23 mouse cellular contexts compared by ENCODE assay signal in the genomic region with DNA sequence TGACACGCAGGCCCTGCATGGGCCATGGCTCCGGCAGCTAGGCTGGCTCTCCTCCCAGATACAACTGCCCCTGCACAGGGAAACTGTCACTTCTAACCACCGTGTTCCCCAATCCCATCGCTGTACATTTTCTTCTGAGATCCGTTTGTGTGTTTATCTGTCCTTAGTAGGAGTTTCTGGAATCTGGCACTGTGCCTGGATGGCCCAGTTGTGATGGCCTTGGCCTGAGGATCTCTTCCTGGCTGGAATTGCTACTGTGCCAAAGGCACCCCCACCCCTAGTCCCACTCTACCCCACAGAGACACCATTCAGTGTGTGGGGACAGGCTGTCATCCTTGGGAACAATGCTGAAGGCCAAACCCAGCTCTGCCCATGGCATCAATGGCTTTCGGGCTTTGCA. TPM values are rescaled to one million over a fixed set of nuclear protein-coding genes. Genes with fewer than 3 reads are reported as not detected.
DNase-seq lines count a peak whose midpoint lies in the region; ATAC-seq and TF ChIP-seq lines count a peak whose summit lies in the region.
"Had no signal": no experiment of that assay in that cellular context is flagged by ENCODE, and none has a peak within 500 bp of the region (broad histone marks: within the 10 kb centered on the region; RNA-seq: fewer than 3 reads in every experiment).

No protein-coding gene starts in this region.

- no peak overlapping the region for H3K4me2 ChIP-seq in hindbrain, postnatal 0 days (ENCODE audit: low read depth, low read length)
- no peak overlapping the region for H3K4me2 ChIP-seq in hindbrain, embryonic 14.5 days (replicated peaks)
- H3K4me2 ChIP-seq: forebrain, embryonic 13.5 days; heart, embryonic 11.5 days; midbrain, embryonic 15.5 days had no signal

- peak; percentile 34 for DNase-seq in hindbrain, postnatal 0 days (ENCODE audit: low spot score)
- DNase-seq in hindbrain, embryonic 14.5 days (ENCODE audit: low spot score) = no peak
- peak; percentile 55 for DNase-seq in lung, postnatal 10 days
- no peak for DNase-seq in lung, postnatal 14 days
- DNase-seq in adrenal gland, postnatal 25 days = peak; percentile 47
- peak; percentile 81 for DNase-seq in testis, postnatal 14 days (ENCODE audit: low spot score)
- DNase-seq: B cell, adult 2 months; cerebellum, adult 18-20 months; cerebellum, postnatal 36 days; gastrocnemius, postnatal 36 days; heart, postnatal 14 days; kidney, adult 8-10 months; kidney, postnatal 25 days; layer of hippocampus, adult 9-11 months; thymus, postnatal 4 days had no signal

- no peaks in the 10 kb centered on the region for H3K4me1 ChIP-seq in hindbrain, postnatal 0 days (ENCODE audit: insufficient read depth, low read length)
- no peaks in the 10 kb centered on the region for H3K4me1 ChIP-seq in hindbrain, embryonic 14.5 days (replicated peaks; ENCODE audit: control insufficient read depth, insufficient read depth, low read length)
- H3K4me1 ChIP-seq: forebrain, embryonic 13.5 days; midbrain, embryonic 15.5 days had no signal

- H3K36me3 ChIP-seq in hindbrain, postnatal 0 days (ENCODE audit: insufficient read depth, low read length) = no peaks in the 10 kb centered on the region
- no peaks in the 10 kb centered on the region; the same call in 1 of the 2 replicates for H3K36me3 ChIP-seq in hindbrain, embryonic 14.5 days (replicated peaks; ENCODE audit: control insufficient read depth, insufficient read depth)
- H3K36me3 ChIP-seq: midbrain, embryonic 15.5 days had no signal

- no peaks in the 10 kb centered on the region for H3K9me3 ChIP-seq in hindbrain, postnatal 0 days (ENCODE audit: low read length)
- H3K9me3 ChIP-seq in hindbrain, embryonic 14.5 days (ENCODE audit: control insufficient read depth, low read length) = no peaks in the 10 kb centered on the region
- H3K9me3 ChIP-seq: forebrain, embryonic 13.5 days; midbrain, embryonic 15.5 days had no signal

- H3K27ac ChIP-seq in hindbrain, postnatal 0 days = no peak overlapping the region
- no peak overlapping the region for H3K27ac ChIP-seq in hindbrain, embryonic 14.5 days
- H3K27ac ChIP-seq: forebrain, embryonic 13.5 days; midbrain, embryonic 15.5 days had no signal

- WGBS in hindbrain, postnatal 0 days = 53% methylated on average over 6 of the region's 6 CpGs
- 74% methylated on average over 6 of the region's 6 CpGs for WGBS in hindbrain, embryonic 14.5 days

- no peak overlapping the region for H3K9ac ChIP-seq in hindbrain, postnatal 0 days (replicated peaks; ENCODE audit: low read length)
- H3K9ac ChIP-seq in hindbrain, embryonic 14.5 days = no peak overlapping the region
- H3K9ac ChIP-seq: forebrain, embryonic 13.5 days; midbrain, embryonic 15.5 days had no signal

- no peak for TF ChIP-seq CTCF in hindbrain, postnatal 0 days (IDR thresholded peaks at IDR 0.05; ENCODE audit: low read depth)

- no peak for ATAC-seq in hindbrain, postnatal 0 days
- no peak for ATAC-seq in hindbrain, embryonic 14.5 days (ENCODE audit: low FRiP score)
- no peak for ATAC-seq in inflammation-experienced regulatory T-cells, adult 6 months
- ATAC-seq: forebrain, embryonic 13.5 days; hindbrain, embryonic 16.5 days; midbrain, embryonic 15.5 days had no signal

- H3K27me3 ChIP-seq in hindbrain, postnatal 0 days (ENCODE audit: insufficient read depth, low read length) = no peaks in the 10 kb centered on the region; the same call in 1 of the 2 replicates
- H3K27me3 ChIP-seq in hindbrain, embryonic 14.5 days (ENCODE audit: control insufficient read depth, insufficient read depth, low read length) = peaks cover 9% of the 10 kb centered on the region; the same call in 1 of the 2 replicates

- H3K4me3 ChIP-seq in hindbrain, postnatal 0 days (ENCODE audit: low read length) = no peak overlapping the region
- H3K4me3 ChIP-seq in hindbrain, embryonic 14.5 days (replicated peaks; ENCODE audit: low read length) = no peak overlapping the region
- H3K4me3 ChIP-seq: forebrain, embryonic 13.5 days; midbrain, embryonic 15.5 days had no signal

RNA-seq across cellular contexts. Expression of a gene that starts 3.8 kb away (rescaled TPM):
- total RNA-seq in hindbrain, postnatal 0 days (2014; rRNA removed) = 0.04 and 0.31 TPM in 2 replicates
- 0.06 and 0.08 TPM in 2 replicates for polyA plus RNA-seq in hindbrain, postnatal 0 days (2015; fragmentation: Nextera tagmentation; extraction: Ambion mirVana)
- polyA plus RNA-seq in hindbrain, embryonic 14.5 days (2014; fragmentation: Nextera tagmentation; extraction: Ambion mirVana) = 0.08 TPM in 1 of 2 replicates, not detected in the other
- total RNA-seq in adrenal gland, postnatal 25 days (2021) = not detected in 2 replicates
- polyA plus RNA-seq in inflammation-experienced regulatory T-cells, adult 6 months (2017; shearing (Covaris generic)) = under 1 TPM in 1 of 3 experiments, not detected in 2; 0.12 TPM

RNA-seq across cellular contexts. Expression of a gene that starts 10.2 kb away (rescaled TPM):
- not detected in 2 replicates for total RNA-seq in hindbrain, postnatal 0 days (2014; rRNA removed)
- not detected in 2 replicates for polyA plus RNA-seq in hindbrain, postnatal 0 days (2015; fragmentation: Nextera tagmentation; extraction: Ambion mirVana)
- 0.29 and 0.31 TPM in 2 replicates for polyA plus RNA-seq in hindbrain, embryonic 14.5 days (2014; fragmentation: Nextera tagmentation; extraction: Ambion mirVana)
- not detected in 2 replicates for total RNA-seq in adrenal gland, postnatal 25 days (2021)
- not detected for polyA plus RNA-seq in inflammation-experienced regulatory T-cells, adult 6 months (2017; shearing (Covaris generic))
- total RNA-seq: gastrocnemius, postnatal 36 days; heart, postnatal 14 days; left cerebral cortex, adult 8-10 months had no signal
- polyA plus RNA-seq: forebrain, embryonic 13.5 days; heart, embryonic 11.5 days; hindbrain, embryonic 16.5 days; limb, embryonic 11.5 days; midbrain, embryonic 15.5 days; stomach, embryonic 14.5 days had no signal

RNA-seq across cellular contexts. Expression of a gene that starts 10.7 kb away (rescaled TPM):
- total RNA-seq in hindbrain, postnatal 0 days (2014; rRNA removed) = 23.6 and 26.1 TPM in 2 replicates
- 59.0 and 60.6 TPM in 2 replicates for polyA plus RNA-seq in hindbrain, postnatal 0 days (2015; fragmentation: Nextera tagmentation; extraction: Ambion mirVana)
- polyA plus RNA-seq in hindbrain, embryonic 14.5 days (2014; fragmentation: Nextera tagmentation; extraction: Ambion mirVana) = 63.6 and 67.5 TPM in 2 replicates
- total RNA-seq in adrenal gland, postnatal 25 days (2021) = 21.3 and 23.1 TPM in 2 replicates
- polyA plus RNA-seq in inflammation-experienced regulatory T-cells, adult 6 months (2017; shearing (Covaris generic)) = 10 to 100 TPM; 48.7 to 56.0 (median 50.0) TPM

RNA-seq across cellular contexts. Expression of a gene that starts 24.7 kb away (rescaled TPM):
- total RNA-seq in hindbrain, postnatal 0 days (2014; rRNA removed) = 12.9 and 13.1 TPM in 2 replicates
- 6.5 and 7.0 TPM in 2 replicates for polyA plus RNA-seq in hindbrain, postnatal 0 days (2015; fragmentation: Nextera tagmentation; extraction: Ambion mirVana)
- polyA plus RNA-seq in hindbrain, embryonic 14.5 days (2014; fragmentation: Nextera tagmentation; extraction: Ambion mirVana) = 7.1 and 7.8 TPM in 2 replicates
- 29.6 and 30.6 TPM in 2 replicates for total RNA-seq in adrenal gland, postnatal 25 days (2021)
- 10 to 100 TPM; 10.7 to 12.5 (median 11.0) TPM for polyA plus RNA-seq in inflammation-experienced regulatory T-cells, adult 6 months (2017; shearing (Covaris generic))

RNA-seq across cellular contexts. Expression of a gene that starts 40.5 kb away (rescaled TPM):
- 126 and 158 TPM in 2 replicates for total RNA-seq in hindbrain, postnatal 0 days (2014; rRNA removed)
- 23.2 and 24.3 TPM in 2 replicates for polyA plus RNA-seq in hindbrain, postnatal 0 days (2015; fragmentation: Nextera tagmentation; extraction: Ambion mirVana)
- polyA plus RNA-seq in hindbrain, embryonic 14.5 days (2014; fragmentation: Nextera tagmentation; extraction: Ambion mirVana) = 37.2 and 37.6 TPM in 2 replicates
- total RNA-seq in adrenal gland, postnatal 25 days (2021) = 61.3 and 61.9 TPM in 2 replicates
- polyA plus RNA-seq in inflammation-experienced regulatory T-cells, adult 6 months (2017; shearing (Covaris generic)) = 10 to 100 TPM; 12.9 to 21.0 (median 16.1) TPM

Comparison
In these comparisons a context has a peak if more than half of its experiments do, and no peak if none do; other contexts are left out.
1. DNase-seq: peak in hindbrain, postnatal 0 days (single experiment), lung, postnatal 10 days (single experiment), adrenal gland, postnatal 25 days (single experiment) and testis, postnatal 14 days (single experiment); none in hindbrain, embryonic 14.5 days (single experiment) and lung, postnatal 14 days (single experiment).